Mouse (Mus musculus) embryonic fibroblast, embryonic 13.5 days (primary cell): ENCODE data around the gene Nlgn1.

Experiments
- CTCF ChIP-seq: IDR thresholded peaks from 2 replicates; pipeline ENCODE4 v1.5.1; 2011; ENCODE audit warnings: mild to moderate bottlenecking, control low read depth, low read length, moderate library complexity, borderline replicate concordance; ENCODE audit not compliant: insufficient read depth
- POLR2A ChIP-seq: IDR thresholded peaks from 2 replicates; pipeline ENCODE4 v1.6.1; 2011; ENCODE audit warnings: low read depth, mild to moderate bottlenecking, control low read depth, low read length, moderate library complexity

- TF ChIP-seq CTCF, result no peak
- TF ChIP-seq POLR2A, result no peak
These were observed 22.3 kb upstream of the Nlgn1 start for GRCm38 (mm10) chr3:26354483-26355030.
